Mouse (Mus musculus) thymus, adult 2 months (tissue): Measurements from ENCODE around the gene Aldh3b1.

Source experiments
- CTCF ChIP-seq: fragments of 200-500 bp; IDR thresholded peaks from 2 replicates; pipeline ENCODE4 v1.5.1; 2012; ENCODE audit warnings: mild to moderate bottlenecking, control low read depth, low read length, moderate library complexity, borderline replicate concordance; ENCODE audit not compliant: control insufficient read depth, poor library complexity, insufficient read depth; ENCODE audit errors: extremely low read depth
- POLR2A ChIP-seq: fragments of 200-500 bp; IDR thresholded peaks from 2 replicates; pipeline ENCODE4 v1.6.1; 2012; ENCODE audit warnings: mild to moderate bottlenecking, low read length, control low read depth, moderate library complexity; ENCODE audit not compliant: control insufficient read depth, poor library complexity, insufficient read depth; ENCODE audit errors: extremely low read depth

DNA sequence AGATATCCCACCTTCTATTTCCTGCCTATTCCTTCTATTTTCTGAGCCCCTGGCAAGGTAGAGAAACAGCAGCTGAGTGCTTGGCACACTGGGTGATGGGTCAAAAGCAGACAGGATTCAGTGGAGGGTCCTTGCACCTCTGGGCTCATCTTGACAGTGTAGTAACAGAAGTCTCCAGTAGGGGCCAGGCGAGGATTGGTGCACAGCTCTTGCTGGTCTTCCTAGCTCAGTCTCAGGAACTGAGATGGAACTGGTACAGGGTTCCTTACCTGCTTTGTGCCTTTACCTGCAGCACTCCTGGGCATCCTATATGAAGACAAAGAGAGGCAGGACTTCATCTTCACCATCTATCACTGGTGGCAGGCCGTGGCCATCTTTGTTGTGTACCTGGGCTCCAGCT lies 17.1 kb upstream of the Aldh3b1 start:
- no peak for TF ChIP-seq POLR2A
- peak; percentile 67; the same call in 1 of the 2 replicates for TF ChIP-seq CTCF
